Mouse (Mus musculus): Measurements from ENCODE around the gene Gpr4. TPM values are rescaled to one million over a fixed set of nuclear protein-coding genes. Genes with fewer than 3 reads are reported as not detected.

The Gpr4 gene
- polyA plus RNA-seq, 1 experiment from 2014 or later: 5.2 TPM

- no peaks in the 10 kb centered on the region for H3K27me3 ChIP-seq (ENCODE audit: insufficient read depth, low read length)
- WGBS: 2% methylated on average over 90 of the region's 91 CpGs
- peak within 1 kb of the TSS; percentile 80 for H3K4me2 ChIP-seq (ENCODE audit: low read length)
- DNase-seq (ENCODE audit: low spot score) (peak; percentile 100), ATAC-seq (replicated peaks; ENCODE audit: low FRiP score, low read depth) (peak; percentile 94)
- no peaks in the 10 kb centered on the region for H3K36me3 ChIP-seq (ENCODE audit: insufficient read depth, low read length)
- peak within 1 kb of the TSS; percentile 79 for H3K9ac ChIP-seq (ENCODE audit: low read depth, low read length)
- peak; percentile 67 for TF ChIP-seq CTCF (IDR thresholded peaks at IDR 0.05; ENCODE audit: low read depth)
- H3K4me1 ChIP-seq (replicated peaks; ENCODE audit: insufficient read depth, low read length): peaks cover 9% of the 10 kb centered on the region; the same call in 1 of the 2 replicates
- peak within 1 kb of the TSS; percentile 62 for H3K4me3 ChIP-seq (replicated peaks; ENCODE audit: low read depth, low read length)
- H3K9me3 ChIP-seq (replicated peaks; ENCODE audit: low read length): no peaks in the 10 kb centered on the region
- H3K27ac ChIP-seq: peak within 1 kb of the TSS; percentile 99
Observed at GRCm38 (mm10) chr7:19227883-19228792, 15.8 kb downstream of the Gpr4 start, which contains the start of gene Opa3. Opa3 (plus strand) TSS chr7:19228334.

DNA sequence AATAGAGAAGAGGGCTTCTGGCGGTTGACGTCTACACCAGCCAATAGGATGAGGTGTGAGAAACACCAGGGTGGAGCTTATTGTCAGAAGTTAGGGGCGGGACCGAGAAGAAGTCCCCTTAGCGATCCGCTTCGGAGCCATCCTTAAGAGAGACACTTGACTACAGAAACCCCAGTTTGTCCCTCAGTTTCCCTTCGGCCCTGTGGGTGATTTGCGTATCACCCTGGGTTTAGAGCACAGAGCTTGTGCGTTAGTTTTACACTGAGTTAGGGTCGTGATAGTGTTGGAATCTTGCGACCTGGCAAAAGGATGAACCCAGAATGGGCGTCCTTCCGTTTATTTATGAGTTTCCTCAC is 16.4 kb downstream of the Gpr4 start:
- no peaks in the 10 kb centered on the region for H3K27me3 ChIP-seq (ENCODE audit: insufficient read depth, low read length)
- peaks cover 9% of the 10 kb centered on the region; the same call in 1 of the 2 replicates for H3K4me1 ChIP-seq (replicated peaks; ENCODE audit: insufficient read depth, low read length)
- peak overlapping the region; percentile 68 for H3K4me2 ChIP-seq (ENCODE audit: low read length)
- no peaks in the 10 kb centered on the region for H3K36me3 ChIP-seq (ENCODE audit: insufficient read depth, low read length)
- H3K9me3 ChIP-seq (replicated peaks; ENCODE audit: low read length): no peaks in the 10 kb centered on the region
- WGBS: under 1% methylated on average over 14 of the region's 14 CpGs
- DNase-seq (ENCODE audit: low spot score): no peak
- TF ChIP-seq CTCF (IDR thresholded peaks at IDR 0.05; ENCODE audit: low read depth): no peak
- no peak for ATAC-seq (replicated peaks; ENCODE audit: low FRiP score, low read depth)
- peak overlapping the region; percentile 62 for H3K4me3 ChIP-seq (replicated peaks; ENCODE audit: low read depth, low read length)
- H3K27ac ChIP-seq: peak overlapping the region; percentile 99; the same call in 1 of the 2 replicates
- H3K9ac ChIP-seq (ENCODE audit: low read depth, low read length): peak overlapping the region; percentile 57

DNA sequence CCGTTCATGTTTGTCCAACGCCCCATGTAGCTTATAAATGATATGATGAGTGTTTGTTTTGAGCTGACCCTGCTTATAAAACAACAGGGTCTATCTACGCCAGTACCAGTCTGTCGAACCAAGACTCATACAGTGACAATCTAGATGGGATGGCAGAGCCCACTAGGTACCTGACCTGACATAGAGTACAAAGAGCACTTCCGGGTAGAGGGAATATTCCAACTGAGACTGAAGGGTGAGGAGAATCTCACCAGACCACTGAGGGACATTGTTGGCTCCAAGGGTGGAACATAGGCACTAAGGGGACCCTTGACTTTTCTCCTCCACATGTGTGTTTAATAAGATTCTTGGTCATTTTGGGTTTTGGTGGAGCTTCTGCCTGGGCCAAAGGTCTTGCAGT is 17.1 kb downstream of the Gpr4 start:
- 26% methylated on average over 5 of the region's 5 CpGs for WGBS
- H3K27me3 ChIP-seq (ENCODE audit: insufficient read depth, low read length): no peaks in the 10 kb centered on the region
- DNase-seq (ENCODE audit: low spot score): no peak
- H3K4me2 ChIP-seq (ENCODE audit: low read length): peak overlapping the region; percentile 68
- H3K36me3 ChIP-seq (ENCODE audit: insufficient read depth, low read length): no peaks in the 10 kb centered on the region
- peak overlapping the region; percentile 62 for H3K4me3 ChIP-seq (replicated peaks; ENCODE audit: low read depth, low read length)
- ATAC-seq (replicated peaks; ENCODE audit: low FRiP score, low read depth): no peak
- H3K9ac ChIP-seq (ENCODE audit: low read depth, low read length): peak overlapping the region; percentile 57
- H3K27ac ChIP-seq: peak overlapping the region; percentile 99; the same call in 1 of the 2 replicates
- H3K9me3 ChIP-seq (replicated peaks; ENCODE audit: low read length): no peaks in the 10 kb centered on the region
- no peak for TF ChIP-seq CTCF (IDR thresholded peaks at IDR 0.05; ENCODE audit: low read depth)
- H3K4me1 ChIP-seq (replicated peaks; ENCODE audit: insufficient read depth, low read length): peaks cover 9% of the 10 kb centered on the region; the same call in 1 of the 2 replicates

- Histone ChIP-seq H3K4me1 (replicated peaks; ENCODE audit: insufficient read depth, low read length) (peaks cover 9% of the 10 kb centered on the region; the same call in 1 of the 2 replicates), H3K9me3 (replicated peaks; ENCODE audit: low read length) (no peaks in the 10 kb centered on the region), H3K36me3 (ENCODE audit: insufficient read depth, low read length) (no peaks in the 10 kb centered on the region), H3K4me2 (ENCODE audit: low read length) (no peak overlapping the region), H3K9ac (ENCODE audit: low read depth, low read length) (no peak overlapping the region), H3K27ac (peak overlapping the region; percentile 31; the same call in 1 of the 2 replicates), H3K4me3 (replicated peaks; ENCODE audit: low read depth, low read length) (peak overlapping the region; percentile 62; the same call in 1 of the 2 replicates), H3K27me3 (ENCODE audit: insufficient read depth, low read length) (no peaks in the 10 kb centered on the region)
- no peak for TF ChIP-seq CTCF (IDR thresholded peaks at IDR 0.05; ENCODE audit: low read depth)
- ATAC-seq (replicated peaks; ENCODE audit: low FRiP score, low read depth): no peak
- no peak for DNase-seq (ENCODE audit: low spot score)
- WGBS: 80% methylated on average over 2 of the region's 2 CpGs
Observed at GRCm38 (mm10) chr7:19230041-19230580, 17.8 kb downstream of the Gpr4 start.

- Histone ChIP-seq H3K4me3 (replicated peaks; ENCODE audit: low read depth, low read length) (no peak overlapping the region), H3K36me3 (ENCODE audit: insufficient read depth, low read length) (no peaks in the 10 kb centered on the region), H3K9ac (ENCODE audit: low read depth, low read length) (no peak overlapping the region), H3K27ac (peak overlapping the region; percentile 31), H3K27me3 (ENCODE audit: insufficient read depth, low read length) (no peaks in the 10 kb centered on the region), H3K4me2 (ENCODE audit: low read length) (no peak overlapping the region), H3K4me1 (replicated peaks; ENCODE audit: insufficient read depth, low read length) (peaks cover 9% of the 10 kb centered on the region; the same call in 1 of the 2 replicates), H3K9me3 (replicated peaks; ENCODE audit: low read length) (no peaks in the 10 kb centered on the region)
- WGBS: 83% methylated on average over 5 of the region's 5 CpGs
- TF ChIP-seq CTCF (IDR thresholded peaks at IDR 0.05; ENCODE audit: low read depth): no peak
- no peak for DNase-seq (ENCODE audit: low spot score)
- no peak for ATAC-seq (replicated peaks; ENCODE audit: low FRiP score, low read depth)
Observed at GRCm38 (mm10) chr7:19230899-19231298, 18.6 kb downstream of the Gpr4 start.

GRCm38 (mm10) chr7:19231849-19232248 is 19.5 kb downstream of the Gpr4 start:
- H3K27me3 ChIP-seq (ENCODE audit: insufficient read depth, low read length): no peaks in the 10 kb centered on the region
- peaks cover 9% of the 10 kb centered on the region; the same call in 1 of the 2 replicates for H3K4me1 ChIP-seq (replicated peaks; ENCODE audit: insufficient read depth, low read length)
- ATAC-seq (replicated peaks; ENCODE audit: low FRiP score, low read depth) (no peak), DNase-seq (ENCODE audit: low spot score) (no peak)
- no peak for TF ChIP-seq CTCF (IDR thresholded peaks at IDR 0.05; ENCODE audit: low read depth)
- WGBS: 80% methylated on average over 3 of the region's 3 CpGs
- H3K9me3 ChIP-seq (replicated peaks; ENCODE audit: low read length): no peaks in the 10 kb centered on the region
- peak overlapping the region; percentile 47; the same call in 1 of the 2 replicates for H3K27ac ChIP-seq
- no peak overlapping the region for H3K4me3 ChIP-seq (replicated peaks; ENCODE audit: low read depth, low read length)
- no peaks in the 10 kb centered on the region for H3K36me3 ChIP-seq (ENCODE audit: insufficient read depth, low read length)
- H3K4me2 ChIP-seq (ENCODE audit: low read length): no peak overlapping the region
- no peak overlapping the region for H3K9ac ChIP-seq (ENCODE audit: low read depth, low read length)
